Mouse (Mus musculus) limb, embryonic 13.5 days (tissue): ENCODE measurements around the gene Mob3b. TPM values are rescaled to one million over a fixed set of nuclear protein-coding genes. Genes with fewer than 3 reads are reported as not detected.

Experiments
- ATAC-seq: fragments of 200-750 bp; cut with Nextera tagmentation; 2 replicates; pipeline ENCODE4 v1.8.0; 2017; ENCODE audit warnings: low read depth, moderate number of reproducible peaks, moderate TSS enrichment; ENCODE audit not compliant: low FRiP score
- H3K27ac ChIP-seq: fragments of 300-500 bp; sonication (generic); 2 replicates; pipeline ENCODE4 v1.5.1; 2015; ENCODE audit warnings: inconsistent platforms, mild to moderate bottlenecking, moderate library complexity
- H3K27me3 ChIP-seq: fragments of 300-500 bp; sonication (generic); 2 replicates; pipeline ENCODE4 v1.6.1; 2015; ENCODE audit warnings: mild to moderate bottlenecking, inconsistent platforms
- H3K36me3 ChIP-seq: fragments of 300-500 bp; sonication (generic); 2 replicates; pipeline ENCODE4 v1.6.1; 2015; ENCODE audit warnings: inconsistent platforms, mild to moderate bottlenecking, moderate library complexity
- H3K4me1 ChIP-seq: fragments of 300-500 bp; sonication (generic); 2 replicates; pipeline ENCODE4 v1.6.1; 2015; ENCODE audit warnings: inconsistent platforms
- H3K4me2 ChIP-seq: fragments of 300-500 bp; sonication (generic); replicated peaks from 2 replicates; pipeline ENCODE4 v1.6.1; 2015; ENCODE audit warnings: inconsistent platforms, mild to moderate bottlenecking, moderate library complexity
- H3K4me3 ChIP-seq: fragments of 300-500 bp; sonication (generic); 2 replicates; pipeline ENCODE4 v1.5.1; 2015; ENCODE audit warnings: moderate library complexity, mild to moderate bottlenecking, inconsistent platforms
- H3K9ac ChIP-seq: fragments of 300-500 bp; sonication (generic); 2 replicates; pipeline ENCODE4 v1.6.1; 2015; ENCODE audit warnings: mild to moderate bottlenecking, inconsistent platforms
- H3K9me3 ChIP-seq: fragments of 300-500 bp; sonication (generic); 2 replicates; pipeline ENCODE4 v1.6.1; 2016; ENCODE audit warnings: inconsistent platforms
- WGBS: fragments of 180-500 bp; shearing (Covaris S2); methylation state at CpG from one replicate; pipeline ENCODE4 v1.1.7; 2015; 5-methylcytosine and 5-hydroxymethylcytosine counted together
- polyA plus RNA-seq: library from polyadenylated mRNA; unstranded; fragments of >200 nt; fragmentation: Nextera tagmentation; extraction: Ambion mirVana; gene quantifications from 2 replicates; pipeline ENCODE4 v1.2.1, GENCODE M21; 2015

The Mob3b gene
- polyA plus RNA-seq, 1 experiment from 2014 or later = 13.5 TPM

DNA sequence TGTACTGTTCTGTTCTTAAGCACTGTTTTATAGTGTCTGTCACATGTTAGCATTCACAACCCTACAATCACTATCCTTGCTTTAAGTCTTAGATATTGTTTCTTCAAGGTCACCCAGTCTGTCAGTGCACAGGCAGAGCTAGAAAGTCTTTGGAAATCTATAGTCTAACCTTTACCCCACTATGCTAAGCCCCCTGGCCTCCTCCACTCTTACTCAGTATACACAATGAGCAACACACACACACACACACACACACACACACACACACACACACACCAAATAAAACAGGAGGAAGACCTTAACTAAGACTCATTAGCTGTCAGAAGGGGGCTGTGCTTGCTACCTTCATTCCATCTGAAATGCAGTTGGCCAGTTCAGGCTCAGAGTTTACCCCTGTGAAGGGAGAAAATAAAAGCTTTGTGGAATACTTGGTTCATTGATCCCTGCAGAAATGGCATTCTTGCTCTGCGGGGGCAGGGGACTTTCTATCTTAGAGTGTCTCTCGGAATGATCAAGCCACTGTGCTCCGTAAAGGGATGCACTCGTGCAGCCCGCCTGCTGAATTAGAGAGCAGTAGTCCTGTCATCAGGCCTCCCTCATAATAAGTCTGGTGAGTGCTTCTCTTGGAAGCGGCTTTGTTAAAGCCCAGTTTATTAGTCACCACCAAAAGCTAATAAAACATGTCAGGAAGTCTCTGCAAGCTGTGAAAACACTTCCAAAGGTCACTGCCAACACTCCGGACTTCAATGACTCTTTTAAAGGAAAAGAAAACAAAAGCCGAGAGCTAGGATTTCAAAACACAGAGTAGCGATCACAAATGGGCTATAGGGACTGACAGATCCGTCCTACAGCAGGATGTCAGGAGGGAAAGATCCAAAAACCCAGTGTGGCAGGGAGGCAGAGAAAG, 144.6 kb downstream of the Mob3b start:
- WGBS = 17% methylated on average over 10 of the region's 10 CpGs
- Histone ChIP-seq H3K9ac (no peak overlapping the region), H3K4me3 (no peak overlapping the region), H3K36me3 (no peaks in the 10 kb centered on the region), H3K4me2 (peak overlapping the region; percentile 37), H3K27me3 (no peaks in the 10 kb centered on the region), H3K27ac (no peak overlapping the region), H3K4me1 (peaks cover 19% of the 10 kb centered on the region), H3K9me3 (no peaks in the 10 kb centered on the region)
- no peak for ATAC-seq

- H3K9ac ChIP-seq = no peak overlapping the region
- peak overlapping the region; percentile 12; the same call in 1 of the 2 replicates for H3K4me2 ChIP-seq
- H3K4me3 ChIP-seq = no peak overlapping the region
- H3K4me1 ChIP-seq = peaks cover 35% of the 10 kb centered on the region
- no peaks in the 10 kb centered on the region for H3K36me3 ChIP-seq
- no peaks in the 10 kb centered on the region for H3K27me3 ChIP-seq
- H3K27ac ChIP-seq = no peak overlapping the region; the same call in 1 of the 2 replicates
- no peaks in the 10 kb centered on the region for H3K9me3 ChIP-seq
- 30% methylated on average over 11 of the region's 11 CpGs for WGBS
- peak; percentile 45 for ATAC-seq
These were observed 150.6 kb downstream of the Mob3b start for GRCm38 (mm10) chr4:35006541-35007260.

GRCm38 (mm10) chr4:35006056-35006455, 151.2 kb downstream of the Mob3b start:
- H3K9me3 ChIP-seq = no peaks in the 10 kb centered on the region
- no peaks in the 10 kb centered on the region for H3K36me3 ChIP-seq
- 35% methylated on average over 6 of the region's 6 CpGs for WGBS
- H3K4me3 ChIP-seq = no peak overlapping the region
- H3K27me3 ChIP-seq = no peaks in the 10 kb centered on the region
- no peak for ATAC-seq
- H3K4me1 ChIP-seq = peaks cover 35% of the 10 kb centered on the region
- H3K9ac ChIP-seq = no peak overlapping the region
- H3K27ac ChIP-seq = no peak overlapping the region; the same call in 1 of the 2 replicates
- H3K4me2 ChIP-seq = no peak overlapping the region

- 54% methylated on average over 5 of the region's 5 CpGs for WGBS
- Histone ChIP-seq H3K9me3 (no peaks in the 10 kb centered on the region), H3K4me2 (no peak overlapping the region), H3K9ac (no peak overlapping the region), H3K27me3 (no peaks in the 10 kb centered on the region), H3K27ac (no peak overlapping the region; the same call in 1 of the 2 replicates), H3K36me3 (no peaks in the 10 kb centered on the region), H3K4me1 (peaks cover 35% of the 10 kb centered on the region), H3K4me3 (no peak overlapping the region)
- peak; percentile 58 for ATAC-seq
These were observed 152.1 kb downstream of the Mob3b start for GRCm38 (mm10) chr4:35005068-35005769.

- WGBS = 71% methylated on average over 8 of the region's 8 CpGs
- Histone ChIP-seq H3K4me3 (no peak overlapping the region), H3K27me3 (no peaks in the 10 kb centered on the region), H3K9me3 (no peaks in the 10 kb centered on the region), H3K4me2 (no peak overlapping the region), H3K27ac (no peak overlapping the region; the same call in 1 of the 2 replicates), H3K4me1 (peaks cover 35% of the 10 kb centered on the region), H3K9ac (no peak overlapping the region), H3K36me3 (no peaks in the 10 kb centered on the region)
- no peak for ATAC-seq
These were observed 152.8 kb downstream of the Mob3b start for GRCm38 (mm10) chr4:35004473-35004872.

- WGBS = 88% methylated on average over 8 of the region's 8 CpGs
- no peak overlapping the region for H3K4me3 ChIP-seq
- no peak overlapping the region for H3K27ac ChIP-seq
- no peak overlapping the region for H3K9ac ChIP-seq
- no peaks in the 10 kb centered on the region for H3K27me3 ChIP-seq
- no peak for ATAC-seq
- H3K4me1 ChIP-seq = peaks cover 35% of the 10 kb centered on the region
- H3K9me3 ChIP-seq = no peaks in the 10 kb centered on the region
- no peaks in the 10 kb centered on the region for H3K36me3 ChIP-seq
- H3K4me2 ChIP-seq = no peak overlapping the region
These were observed 153.5 kb downstream of the Mob3b start for GRCm38 (mm10) chr4:35003550-35004326.

DNA sequence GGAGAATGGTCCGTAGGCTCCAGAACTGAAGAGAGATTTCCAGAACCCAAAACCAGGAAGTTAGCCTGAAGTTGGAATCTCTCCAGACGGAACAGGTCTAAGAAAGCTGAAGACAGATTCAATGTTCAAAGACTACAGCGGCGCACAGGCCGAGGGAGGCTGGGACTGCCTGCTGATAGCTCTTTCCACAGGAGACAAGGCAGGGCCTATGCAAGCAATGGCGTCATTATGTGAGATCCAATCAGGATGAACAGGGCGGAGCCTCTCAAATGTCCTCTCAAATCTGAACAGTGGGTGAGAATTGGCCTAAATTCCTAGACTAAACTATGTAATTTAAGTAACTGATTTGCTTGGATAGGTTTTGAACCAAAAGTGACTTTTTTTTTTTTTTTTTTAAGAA, 160.7 kb downstream of the Mob3b start:
- peaks cover 26% of the 10 kb centered on the region for H3K4me1 ChIP-seq
- H3K4me3 ChIP-seq = no peak overlapping the region
- ATAC-seq = no peak
- no peaks in the 10 kb centered on the region for H3K36me3 ChIP-seq
- WGBS = 84% methylated on average over 7 of the region's 7 CpGs
- H3K9me3 ChIP-seq = no peaks in the 10 kb centered on the region
- no peak overlapping the region for H3K4me2 ChIP-seq
- no peaks in the 10 kb centered on the region for H3K27me3 ChIP-seq
- H3K27ac ChIP-seq = no peak overlapping the region
- no peak overlapping the region for H3K9ac ChIP-seq

DNA sequence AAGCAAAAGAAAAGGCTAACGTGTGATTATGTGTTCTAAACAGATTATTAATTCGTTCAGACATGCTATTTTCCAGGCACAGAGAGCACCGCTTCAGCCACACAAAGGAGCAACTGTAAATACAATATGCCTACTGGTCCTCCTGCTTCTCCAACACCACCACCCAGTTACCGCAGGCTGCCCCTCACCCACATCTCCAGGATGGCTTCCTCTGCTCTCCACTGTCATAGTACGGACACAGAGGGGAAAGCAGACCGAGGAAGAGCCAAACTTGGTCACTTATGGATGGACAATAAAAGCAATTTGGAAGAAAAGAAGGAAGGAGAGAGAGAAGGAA, 163.7 kb downstream of the Mob3b start:
- ATAC-seq = peak; percentile 28; the same call in 1 of the 2 replicates
- Histone ChIP-seq H3K9ac (0 out of 2 replicates have a peak overlapping the region, but pooled peaks have one; percentile 4), H3K4me3 (peak overlapping the region; percentile 10; the same call in 1 of the 2 replicates), H3K27me3 (no peaks in the 10 kb centered on the region), H3K36me3 (no peaks in the 10 kb centered on the region), H3K9me3 (no peaks in the 10 kb centered on the region), H3K27ac (peak overlapping the region; percentile 39; the same call in 1 of the 2 replicates), H3K4me2 (peak overlapping the region; percentile 54), H3K4me1 (peaks cover 32% of the 10 kb centered on the region)
- 40% methylated on average over 6 of the region's 6 CpGs for WGBS

- Histone ChIP-seq H3K4me1 (peaks cover 32% of the 10 kb centered on the region), H3K9me3 (no peaks in the 10 kb centered on the region), H3K4me2 (peak overlapping the region; percentile 54), H3K27ac (peak overlapping the region; percentile 39; the same call in 1 of the 2 replicates), H3K27me3 (no peaks in the 10 kb centered on the region), H3K9ac (0 out of 2 replicates have a peak overlapping the region, but pooled peaks have one; percentile 4), H3K36me3 (no peaks in the 10 kb centered on the region), H3K4me3 (peak overlapping the region; percentile 10; the same call in 1 of the 2 replicates)
- peak; percentile 84 for ATAC-seq
- 22% methylated on average over 22 of the region's 22 CpGs for WGBS
These were observed 164.2 kb downstream of the Mob3b start for GRCm38 (mm10) chr4:34992866-34993638.

GRCm38 (mm10) chr4:34991891-34992865, 165.1 kb downstream of the Mob3b start:
- Histone ChIP-seq H3K9ac (no peak overlapping the region), H3K36me3 (no peaks in the 10 kb centered on the region), H3K9me3 (no peaks in the 10 kb centered on the region), H3K27me3 (no peaks in the 10 kb centered on the region), H3K4me2 (peak overlapping the region; percentile 54), H3K27ac (no peak overlapping the region), H3K4me3 (no peak overlapping the region), H3K4me1 (peaks cover 32% of the 10 kb centered on the region)
- ATAC-seq = no peak
- 65% methylated on average over 22 of the region's 22 CpGs for WGBS
